In the genomic region with DNA sequence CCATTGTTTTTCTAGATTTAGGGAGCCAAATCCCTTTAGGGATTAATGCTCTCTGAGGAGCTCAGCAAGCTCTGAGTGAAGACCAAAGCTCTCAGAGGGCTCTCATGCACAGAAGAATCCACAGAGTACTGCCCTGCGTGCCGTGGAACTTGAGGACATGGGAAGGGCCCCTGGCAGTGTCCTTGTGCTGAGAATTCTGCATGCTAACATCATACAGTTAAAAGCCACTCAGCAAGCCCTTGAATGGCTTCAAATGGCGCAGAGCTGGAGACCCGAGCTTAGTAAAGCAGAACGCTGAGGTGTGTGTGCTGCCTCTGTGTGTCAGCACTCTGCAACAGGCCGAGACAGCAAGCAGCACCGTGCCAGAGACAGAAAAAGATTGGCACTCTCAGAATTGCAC, we compare ENCODE assay signal across 15 mouse cellular contexts.
"Had no signal": no experiment of that assay in that cellular context is flagged by ENCODE, and none has a peak within 500 bp of the region (broad histone marks: within the 10 kb centered on the region; RNA-seq: fewer than 3 reads in every experiment).

No protein-coding gene starts in this region.

- H3K4me3 ChIP-seq: layer of hippocampus, adult 2 months; limb, embryonic 12.5 days; liver, embryonic 13.5 days; midbrain, embryonic 12.5 days; neural tube, embryonic 13.5 days had no signal

- H3K27ac ChIP-seq: layer of hippocampus, adult 2 months; limb, embryonic 12.5 days; liver, embryonic 13.5 days; midbrain, embryonic 12.5 days; neural tube, embryonic 13.5 days had no signal

- H3K27me3 ChIP-seq: limb, embryonic 12.5 days; liver, embryonic 13.5 days; midbrain, embryonic 12.5 days; neural tube, embryonic 13.5 days had no signal

- ATAC-seq: liver, postnatal 0 days; midbrain, embryonic 16.5 days had no signal

- H3K9me3 ChIP-seq: limb, embryonic 12.5 days; liver, embryonic 13.5 days; midbrain, embryonic 12.5 days; neural tube, embryonic 13.5 days had no signal

- H3K9ac ChIP-seq: limb, embryonic 12.5 days; liver, embryonic 13.5 days; liver, postnatal 0 days; midbrain, embryonic 12.5 days; neural tube, embryonic 13.5 days had no signal

- H3K4me2 ChIP-seq: limb, embryonic 12.5 days; liver, embryonic 13.5 days; midbrain, embryonic 12.5 days; neural tube, embryonic 13.5 days had no signal

- H3K36me3 ChIP-seq: midbrain, embryonic 12.5 days; neural tube, embryonic 13.5 days had no signal

- DNase-seq: kidney, postnatal 10 days; kidney, postnatal 4 days; liver; liver, embryonic 13.5 days; liver, postnatal 0 days; retina, postnatal 1 day; right cerebral cortex, postnatal 4 days; spleen, adult 18-20 months; thymus, adult 2 months; thymus, postnatal 25 days had no signal
